Mouse (Mus musculus) left cerebral cortex, adult 2 months (tissue): Measurements from ENCODE around the gene 4933405L10Rik. TPM values are rescaled to one million over a fixed set of nuclear protein-coding genes. Genes with fewer than 3 reads are reported as not detected.

Source experiments
- DNase-seq, 2 experiments: peaks; one replicate each; pipeline ENCODE4 v3.0.0; 2021 to 2022; ENCODE audit warnings: low spot score in 2 of 2, mixed read lengths in 1 of 2; ENCODE audit errors: extremely low spot score in 1 of 2
- H3K27ac ChIP-seq: fragments of 200-600 bp; 2 replicates; pipeline ENCODE4 v1.8.1; 2022
- H3K4me3 ChIP-seq: fragments of 200-600 bp; 2 replicates; pipeline ENCODE4 v1.8.1; 2022
- CTCF ChIP-seq: fragments of 200-600 bp; IDR thresholded peaks from 2 replicates; pipeline ENCODE4 v1.8.1; 2022; ENCODE audit warnings: antibody characterized with exemption, mild to moderate bottlenecking, moderate library complexity
- intact Hi-C: fragments of 180-260 bp; cut with DNase I; formaldehyde crosslinking; loops from one replicate; pipeline ENCODE4 v1.15.1; 2025
- total RNA-seq, 2 experiments: library from RNA; stranded (reverse); gene quantifications; 2 replicates each; pipeline ENCODE4 v1.2.3; 2021

4933405L10Rik gene
- total RNA-seq, 2 experiments from 2014 or later, result 0.29 TPM; not detected in 1

GRCm38 (mm10) chr8:105702731-105703415, 4.6 kb upstream of the 4933405L10Rik start:
- H3K4me3 ChIP-seq, result no peak overlapping the region
- H3K27ac ChIP-seq, result no peak overlapping the region
- DNase-seq, result no peak
- intact Hi-C loops, result no loop called here
- TF ChIP-seq CTCF, result no peak

GRCm38 (mm10) chr8:105704146-105704812, 3.2 kb upstream of the 4933405L10Rik start:
- Histone ChIP-seq H3K4me3 (no peak overlapping the region), H3K27ac (no peak overlapping the region)
- intact Hi-C loops, result no loop called here
- no peak for TF ChIP-seq CTCF
- no peak for DNase-seq

DNA sequence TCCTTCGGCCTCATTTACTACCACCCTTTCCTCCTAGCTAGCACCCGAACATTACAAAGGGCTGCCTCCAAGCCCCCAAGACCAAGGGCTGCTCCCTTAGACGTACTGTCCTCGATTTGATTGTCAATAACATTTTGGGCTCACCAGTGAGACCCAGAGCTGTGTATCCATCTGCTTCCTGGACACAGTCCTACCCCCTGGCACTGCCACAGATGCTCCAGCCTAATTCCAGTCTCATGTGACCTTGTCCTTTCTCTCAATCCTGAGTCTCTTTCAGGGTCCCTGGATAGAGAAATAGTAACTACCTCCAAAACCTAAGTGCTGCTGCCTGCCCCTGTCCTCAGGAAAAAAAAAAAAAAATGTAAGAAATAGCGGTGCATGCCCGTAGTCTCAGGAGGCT, 2.5 kb upstream of the 4933405L10Rik start:
- Histone ChIP-seq H3K27ac (no peak overlapping the region), H3K4me3 (no peak overlapping the region)
- no peak for DNase-seq
- intact Hi-C loops, result no loop called here
- no peak for TF ChIP-seq CTCF

GRCm38 (mm10) chr8:105706426-105706825, 1.0 kb upstream of the 4933405L10Rik start:
- no peak for DNase-seq
- intact Hi-C loops, result no loop called here
- Histone ChIP-seq H3K4me3 (no peak overlapping the region), H3K27ac (no peak overlapping the region)
- TF ChIP-seq CTCF, result no peak

GRCm38 (mm10) chr8:105708675-105709074, 1.2 kb downstream of the 4933405L10Rik start:
- Histone ChIP-seq H3K4me3 (no peak overlapping the region), H3K27ac (no peak overlapping the region)
- TF ChIP-seq CTCF, result no peak
- intact Hi-C loops, result no loop called here
- DNase-seq, result no peak

GRCm38 (mm10) chr8:105709317-105709716, 1.9 kb downstream of the 4933405L10Rik start:
- Histone ChIP-seq H3K4me3 (no peak overlapping the region), H3K27ac (no peak overlapping the region)
- DNase-seq, result no peak
- TF ChIP-seq CTCF, result no peak
- intact Hi-C loops, result no loop called here

GRCm38 (mm10) chr8:105712286-105712685, 4.8 kb downstream of the 4933405L10Rik start:
- TF ChIP-seq CTCF, result no peak
- Histone ChIP-seq H3K27ac (no peak overlapping the region), H3K4me3 (no peak overlapping the region)
- no peak for DNase-seq
- intact Hi-C loops, result loop anchor here (5.0 kb wide), 4 partner anchors 65 to 310 kb away; partner anchors contain the start of gene Cenpt

DNA sequence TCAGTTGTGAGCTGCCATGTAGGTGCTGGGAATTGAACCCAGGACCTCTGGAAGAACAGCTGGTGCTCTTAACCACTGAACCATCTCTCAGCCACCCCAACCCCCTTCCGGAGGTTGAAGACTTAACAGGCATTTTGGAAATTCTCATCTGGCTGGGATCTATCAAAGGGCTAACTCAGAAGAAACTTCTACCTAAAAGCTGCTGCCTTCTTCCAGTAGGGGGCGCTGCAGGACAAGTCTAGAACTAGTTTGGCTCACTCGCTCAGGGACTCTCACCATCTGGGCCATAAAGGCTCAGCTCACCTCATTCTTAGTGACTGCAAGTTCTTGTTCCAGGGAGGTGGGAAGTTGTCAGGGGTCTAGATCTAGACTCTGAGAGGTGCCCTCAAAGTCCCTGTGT, 6.7 kb downstream of the 4933405L10Rik start:
- intact Hi-C loops, result loop anchor here (1.0 to 5.0 kb wide), 5 partner anchors 63 to 308 kb away; partner anchors contain the start of gene Cenpt

GRCm38 (mm10) chr8:105715042-105715441, 7.6 kb downstream of the 4933405L10Rik start:
- TF ChIP-seq CTCF, result no peak
- Histone ChIP-seq H3K27ac (no peak overlapping the region), H3K4me3 (no peak overlapping the region)
- no peak for DNase-seq
- intact Hi-C loops, result no loop called here

More for the DNA sequence above, 6.7 kb downstream of the 4933405L10Rik start:
- Histone ChIP-seq H3K27ac (no peak overlapping the region), H3K4me3 (no peak overlapping the region)
- DNase-seq, result peak; percentile 73 to 81
- peak; percentile 82 for TF ChIP-seq CTCF

- no peak for TF ChIP-seq CTCF
- intact Hi-C loops, result no loop called here
- no peak overlapping the region for H3K4me3 ChIP-seq
- no peak overlapping the region for H3K27ac ChIP-seq
- DNase-seq, result no peak
These were observed 9.0 kb downstream of the 4933405L10Rik start for GRCm38 (mm10) chr8:105716302-105716945.

- TF ChIP-seq CTCF, result no peak
- DNase-seq, result no peak
- H3K27ac ChIP-seq, result no peak overlapping the region
- H3K4me3 ChIP-seq, result no peak overlapping the region
- intact Hi-C loops, result no loop called here
These were observed 12.2 kb downstream of the 4933405L10Rik start for GRCm38 (mm10) chr8:105719637-105720036.

DNA sequence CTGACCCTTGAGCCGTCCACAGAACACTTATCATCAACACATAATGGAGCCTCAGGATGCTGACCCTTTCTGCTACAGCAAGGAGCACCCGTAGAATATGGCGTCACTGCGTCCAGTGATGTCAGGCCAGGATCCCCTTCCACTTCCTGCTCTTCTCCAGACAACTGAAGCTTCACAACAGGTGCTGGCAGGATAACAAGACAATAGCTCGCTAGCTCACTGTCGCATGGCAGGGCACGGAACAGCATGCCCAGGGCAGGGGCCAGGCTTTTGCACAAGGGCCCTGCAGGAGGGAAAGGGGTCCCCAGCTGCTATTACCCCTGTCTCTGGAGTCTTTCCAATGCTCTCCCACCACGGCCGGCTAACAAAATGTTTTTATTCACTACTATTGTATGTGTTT, 15.4 kb downstream of the 4933405L10Rik start:
- intact Hi-C loops, result no loop called here
- no peak overlapping the region for H3K4me3 ChIP-seq
- no peak for DNase-seq
- no peak overlapping the region for H3K27ac ChIP-seq
- no peak for TF ChIP-seq CTCF
